Mouse (Mus musculus) stomach, embryonic 16.5 days (tissue): Measurements from ENCODE around the gene C5ar1. TPM values are rescaled to one million over a fixed set of nuclear protein-coding genes. Genes with fewer than 3 reads are reported as not detected.
A peak's percentile ranks its signal among the peaks of the same experiment; 100 is the strongest.

Experiments
- ATAC-seq: fragments of 200-750 bp; cut with Nextera tagmentation; 2 replicates; pipeline ENCODE4 v1.8.0; 2017; ENCODE audit warnings: moderate number of reproducible peaks, moderate TSS enrichment; ENCODE audit not compliant: insufficient read depth, low FRiP score
- H3K27ac ChIP-seq: fragments of 300-500 bp; sonication (generic); 2 replicates; pipeline ENCODE4 v1.5.1; 2014; ENCODE audit warnings: low read length
- H3K27me3 ChIP-seq: fragments of 300-500 bp; sonication (generic); 2 replicates; pipeline ENCODE4 v1.6.1; 2014; ENCODE audit warnings: low read length, control low read depth, mixed read lengths; ENCODE audit not compliant: control insufficient read depth, insufficient read depth
- H3K36me3 ChIP-seq: fragments of 300-500 bp; sonication (generic); 2 replicates; pipeline ENCODE4 v1.6.1; 2014; ENCODE audit warnings: low read length; ENCODE audit not compliant: control insufficient read depth, insufficient read depth
- H3K4me1 ChIP-seq: fragments of 300-500 bp; sonication (generic); 2 replicates; pipeline ENCODE4 v1.6.1; 2014; ENCODE audit warnings: low read length, control low read depth, mixed read lengths; ENCODE audit not compliant: control insufficient read depth, insufficient read depth
- H3K4me2 ChIP-seq: fragments of 300-500 bp; sonication (generic); 2 replicates; pipeline ENCODE4 v1.6.1; 2014; ENCODE audit warnings: low read depth, low read length, mixed read lengths
- H3K4me3 ChIP-seq: fragments of 300-500 bp; sonication (generic); replicated peaks from 2 replicates; pipeline ENCODE4 v1.5.1; 2014; ENCODE audit warnings: mild to moderate bottlenecking, low read length
- H3K9ac ChIP-seq: fragments of 300-500 bp; sonication (generic); 2 replicates; pipeline ENCODE4 v1.6.1; 2014; ENCODE audit warnings: low read length
- H3K9me3 ChIP-seq: fragments of 300-500 bp; sonication (generic); replicated peaks from 2 replicates; pipeline ENCODE4 v1.6.1; 2016; ENCODE audit warnings: low read length, control low read depth; ENCODE audit not compliant: control insufficient read depth
- whole genome bisulfite sequencing: fragments of 180-500 bp; shearing (Covaris S2); extraction: QIAGEN DNeasy Blood & Tissue Kit; methylation state at CpG from one replicate; pipeline ENCODE4 v1.1.7; 2014; 5-methylcytosine and 5-hydroxymethylcytosine counted together
- polyA plus RNA-seq: library from polyadenylated mRNA; unstranded; fragments of >200 nt; fragmentation: Nextera tagmentation; extraction: Ambion mirVana; gene quantifications from 2 replicates; pipeline ENCODE4 v1.2.1, GENCODE M21; 2015

Gene C5ar1
- polyA plus RNA-seq, 1 experiment from 2014 or later, result 4.8 TPM

- Histone ChIP-seq H3K4me1 (peaks cover 24% of the 10 kb centered on the region), H3K9ac (peak overlapping the region; percentile 34; the same call in 1 of the 2 replicates), H3K27me3 (no peaks in the 10 kb centered on the region), H3K27ac (peak overlapping the region; percentile 77), H3K9me3 (no peaks in the 10 kb centered on the region), H3K4me2 (peak overlapping the region; percentile 93; the same call in 1 of the 2 replicates), H3K4me3 (no peak overlapping the region), H3K36me3 (no peaks in the 10 kb centered on the region)
- no peak; the same call in 1 of the 2 replicates for ATAC-seq
- 36% methylated on average over 2 of the region's 2 CpGs for WGBS
Observed at GRCm38 (mm10) chr7:16296146-16296545, 36.8 kb upstream of the C5ar1 start.

GRCm38 (mm10) chr7:16295321-16295900 lies 36.1 kb upstream of the C5ar1 start:
- no peaks in the 10 kb centered on the region for H3K9me3 ChIP-seq
- peaks cover 24% of the 10 kb centered on the region for H3K4me1 ChIP-seq
- peak; percentile 75 for ATAC-seq
- peak overlapping the region; percentile 74 for H3K9ac ChIP-seq
- no peaks in the 10 kb centered on the region for H3K27me3 ChIP-seq
- H3K4me2 ChIP-seq, result peak overlapping the region; percentile 93
- H3K27ac ChIP-seq, result peak overlapping the region; percentile 93
- WGBS, result under 1% methylated on average over 41 of the region's 41 CpGs
- H3K4me3 ChIP-seq, result peak overlapping the region; percentile 65
- H3K36me3 ChIP-seq, result no peaks in the 10 kb centered on the region

- Histone ChIP-seq H3K36me3 (no peaks in the 10 kb centered on the region), H3K9me3 (no peaks in the 10 kb centered on the region), H3K4me1 (peaks cover 20% of the 10 kb centered on the region), H3K9ac (peak overlapping the region; percentile 74), H3K27me3 (no peaks in the 10 kb centered on the region), H3K4me2 (peak overlapping the region; percentile 93), H3K4me3 (peak overlapping the region; percentile 65), H3K27ac (peak overlapping the region; percentile 93)
- peak; percentile 87 for ATAC-seq
- WGBS, result under 1% methylated on average over 23 of the region's 23 CpGs
Observed at GRCm38 (mm10) chr7:16294837-16295236, 35.5 kb upstream of the C5ar1 start.

GRCm38 (mm10) chr7:16294346-16294745 lies 35.0 kb upstream of the C5ar1 start:
- H3K27me3 ChIP-seq, result no peaks in the 10 kb centered on the region
- H3K4me3 ChIP-seq, result peak overlapping the region; percentile 65; the same call in 1 of the 2 replicates
- ATAC-seq, result no peak
- no peaks in the 10 kb centered on the region for H3K36me3 ChIP-seq
- 24% methylated on average over 4 of the region's 4 CpGs for WGBS
- no peak overlapping the region for H3K27ac ChIP-seq
- peak overlapping the region; percentile 93 for H3K4me2 ChIP-seq
- no peak overlapping the region for H3K9ac ChIP-seq
- no peaks in the 10 kb centered on the region for H3K9me3 ChIP-seq
- peaks cover 18% of the 10 kb centered on the region for H3K4me1 ChIP-seq

- Histone ChIP-seq H3K27me3 (no peaks in the 10 kb centered on the region), H3K27ac (no peak overlapping the region), H3K4me1 (peaks cover 7% of the 10 kb centered on the region; the same call in 1 of the 2 replicates), H3K9me3 (no peaks in the 10 kb centered on the region), H3K9ac (no peak overlapping the region), H3K36me3 (0 out of 2 replicates have a peak, but pooled peaks cover under 1% of the 10 kb centered on the region), H3K4me3 (no peak overlapping the region), H3K4me2 (no peak overlapping the region)
- WGBS, result 58% methylated on average over 1 of the region's 1 CpGs
- ATAC-seq, result no peak
Observed at GRCm38 (mm10) chr7:16287791-16288190, 28.5 kb upstream of the C5ar1 start.

GRCm38 (mm10) chr7:16287016-16287415 lies 27.7 kb upstream of the C5ar1 start:
- H3K4me2 ChIP-seq, result peak overlapping the region; percentile 56
- peaks cover 6% of the 10 kb centered on the region; the same call in 1 of the 2 replicates for H3K36me3 ChIP-seq
- no peak for ATAC-seq
- H3K4me1 ChIP-seq, result peaks cover 7% of the 10 kb centered on the region; the same call in 1 of the 2 replicates
- no peaks in the 10 kb centered on the region for H3K9me3 ChIP-seq
- no peaks in the 10 kb centered on the region for H3K27me3 ChIP-seq
- 77% methylated on average over 2 of the region's 2 CpGs for WGBS
- H3K4me3 ChIP-seq, result peak overlapping the region; percentile 80
- peak overlapping the region; percentile 99 for H3K27ac ChIP-seq
- H3K9ac ChIP-seq, result peak overlapping the region; percentile 91

- Histone ChIP-seq H3K27ac (peak within 1 kb of the TSS; percentile 99), H3K27me3 (no peaks in the 10 kb centered on the region), H3K9me3 (no peaks in the 10 kb centered on the region), H3K36me3 (peaks cover 6% of the 10 kb centered on the region; the same call in 1 of the 2 replicates), H3K4me3 (peak within 1 kb of the TSS; percentile 80), H3K4me1 (peaks cover 7% of the 10 kb centered on the region; the same call in 1 of the 2 replicates), H3K4me2 (peak within 1 kb of the TSS; percentile 56), H3K9ac (peak within 1 kb of the TSS; percentile 91)
- peak; percentile 92 for ATAC-seq
- whole genome bisulfite sequencing, result under 1% methylated on average over 65 of the region's 70 CpGs
Observed at GRCm38 (mm10) chr7:16286026-16286961, 27.0 kb upstream of the C5ar1 start, which contains the start of gene Ccdc9. Ccdc9 (minus strand) TSS chr7:16286795.

- Histone ChIP-seq H3K27me3 (no peaks in the 10 kb centered on the region), H3K9me3 (no peaks in the 10 kb centered on the region), H3K36me3 (peaks cover 12% of the 10 kb centered on the region), H3K4me1 (peaks cover 7% of the 10 kb centered on the region; the same call in 1 of the 2 replicates), H3K27ac (peak overlapping the region; percentile 92), H3K9ac (peak overlapping the region; percentile 62; the same call in 1 of the 2 replicates), H3K4me3 (peak overlapping the region; percentile 80), H3K4me2 (peak overlapping the region; percentile 56)
- WGBS, result 2% methylated on average over 14 of the region's 14 CpGs
- peak; percentile 68 for ATAC-seq
Observed at GRCm38 (mm10) chr7:16285450-16286025, 26.2 kb upstream of the C5ar1 start.
